Mouse (Mus musculus) CD4-positive naive resting alpha-beta T cell, adult 57 days (primary cell): Measurements from ENCODE around the gene Hmgn2. TPM values are rescaled to one million over a fixed set of nuclear protein-coding genes. Genes with fewer than 3 reads are reported as not detected.

ENCODE experiments used
- total RNA-seq: library from RNA; stranded (reverse); gene quantifications from one replicate; pipeline ENCODE4 v1.2.4, GENCODE M21; 2023

The Hmgn2 gene
- 265 TPM for total RNA-seq

DNA sequence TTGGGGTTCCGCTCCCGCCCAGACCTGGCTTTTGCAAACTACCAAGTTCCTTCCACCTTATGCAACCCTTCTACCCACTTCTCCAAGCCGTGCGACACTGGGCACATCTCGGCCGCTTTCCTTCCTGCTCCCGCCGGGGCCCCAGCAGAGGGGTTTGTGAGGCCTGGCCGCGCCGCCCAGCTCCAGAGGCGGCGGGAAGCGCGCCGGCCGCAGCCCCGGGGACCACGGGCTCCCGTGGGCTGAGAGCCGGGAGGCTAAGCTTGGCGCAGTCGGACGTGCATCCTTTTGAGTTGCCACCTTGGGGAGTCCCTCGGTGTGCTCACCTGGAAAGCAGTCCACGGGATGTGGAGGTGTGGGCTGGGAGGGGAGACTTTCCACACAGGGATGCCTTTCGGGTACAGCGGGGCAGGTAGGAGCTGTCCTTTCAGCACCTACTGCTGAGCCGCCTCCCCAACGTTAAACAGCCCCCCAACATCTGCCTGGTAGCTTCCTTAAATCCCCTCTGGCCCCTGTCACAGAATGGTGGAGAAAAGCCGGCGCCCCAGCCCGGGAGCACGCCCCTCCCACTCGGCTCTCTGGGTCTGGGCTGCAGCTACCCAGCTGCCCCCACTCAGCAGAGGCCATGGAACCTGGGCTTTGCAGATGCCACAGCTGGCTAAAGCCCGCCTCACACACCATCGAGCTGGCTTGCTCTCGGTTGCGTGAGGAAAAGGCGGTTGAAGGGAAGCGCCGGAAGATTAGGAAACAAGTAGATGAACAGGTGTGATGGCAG lies at the start of gene Hmgn2:
TSS of gene Hmgn2 (minus strand) at position 501 of the 772 bp plus-strand sequence.

DNA sequence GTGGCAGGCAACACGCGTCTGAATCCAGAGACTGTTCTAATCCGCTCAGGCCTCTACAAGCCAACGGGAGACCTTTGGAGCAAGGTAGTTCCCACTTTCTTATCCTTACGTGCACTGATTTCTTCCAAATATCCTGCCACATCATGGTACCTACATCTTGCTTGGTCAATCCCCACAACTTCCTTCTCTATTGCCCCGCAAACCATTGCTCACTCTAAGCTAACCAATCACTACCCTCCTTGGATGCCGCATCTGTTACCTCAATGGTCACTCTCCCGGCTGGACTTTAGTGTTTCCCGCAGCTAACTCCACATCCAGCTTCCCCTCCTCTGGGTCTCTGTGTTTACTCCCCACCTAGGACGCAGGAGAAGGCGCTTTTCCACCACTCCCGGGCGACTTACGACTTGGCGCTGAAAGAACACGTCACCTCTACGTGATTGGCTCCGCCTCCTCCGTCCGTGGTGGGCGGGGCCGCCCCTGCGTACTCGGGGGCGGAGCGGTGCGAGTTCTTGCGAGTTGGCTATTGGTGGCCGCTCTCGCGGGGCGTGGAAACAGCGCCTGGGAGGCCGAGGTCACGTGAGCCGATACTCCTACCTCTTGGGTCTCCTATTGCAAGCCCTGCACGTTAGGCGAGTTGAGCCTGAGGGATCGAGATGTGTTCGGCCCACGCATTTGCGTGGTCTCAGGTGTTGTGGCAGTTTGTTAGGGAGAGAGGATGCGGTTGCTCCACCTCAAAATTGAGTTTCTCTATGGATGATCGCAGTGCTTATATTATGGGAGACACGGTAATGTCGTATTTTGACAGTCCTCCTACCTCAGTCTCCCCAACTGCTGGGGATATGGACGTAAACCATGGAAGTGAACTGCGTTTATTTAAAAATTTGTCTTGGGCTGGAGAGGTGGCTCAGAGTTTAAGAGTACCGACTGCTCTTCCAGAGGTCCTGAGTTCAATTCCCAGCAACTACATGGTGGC lies 32.3 kb upstream of the Hmgn2 start, which contains the start of gene Dhdds:
TSS of gene Dhdds (minus strand) at position 453 of the 973 bp plus-strand sequence.

Other genes starting within 250 kb of the Hmgn2 start
- 332 TPM for gene Arid1a, start 211.9 kb downstream of the Hmgn2 start, total RNA-seq
- gene Rps6ka1, start 80.9 kb downstream of the Hmgn2 start, total RNA-seq = 125 TPM
- gene Dhdds, start 32.3 kb upstream of the Hmgn2 start, total RNA-seq = 27.0 TPM
- not detected for gene Lin28a, start 50.2 kb upstream of the Hmgn2 start, total RNA-seq
- 0.80 TPM for gene Zfp683, start 85.2 kb upstream of the Hmgn2 start, total RNA-seq
- 13.0 TPM for gene Crybg2, start 92.2 kb upstream of the Hmgn2 start, total RNA-seq
- 1,000 TPM for gene Cd52, start 126.4 kb upstream of the Hmgn2 start, total RNA-seq
- gene Ubxn11, start 133.9 kb upstream of the Hmgn2 start, total RNA-seq = 69.4 TPM
- gene Sh3bgrl3, start 160.1 kb upstream of the Hmgn2 start, total RNA-seq = 438 TPM
- 25.1 TPM for gene Cep85, start 218.5 kb upstream of the Hmgn2 start, total RNA-seq
- gene Gm7534, start 234.4 kb upstream of the Hmgn2 start, total RNA-seq = not detected